Mouse (Mus musculus): ENCODE measurements around the gene Ccdc80.
A peak's percentile ranks its signal among the peaks of the same experiment; 100 is the strongest.

Gene Ccdc80

DNA sequence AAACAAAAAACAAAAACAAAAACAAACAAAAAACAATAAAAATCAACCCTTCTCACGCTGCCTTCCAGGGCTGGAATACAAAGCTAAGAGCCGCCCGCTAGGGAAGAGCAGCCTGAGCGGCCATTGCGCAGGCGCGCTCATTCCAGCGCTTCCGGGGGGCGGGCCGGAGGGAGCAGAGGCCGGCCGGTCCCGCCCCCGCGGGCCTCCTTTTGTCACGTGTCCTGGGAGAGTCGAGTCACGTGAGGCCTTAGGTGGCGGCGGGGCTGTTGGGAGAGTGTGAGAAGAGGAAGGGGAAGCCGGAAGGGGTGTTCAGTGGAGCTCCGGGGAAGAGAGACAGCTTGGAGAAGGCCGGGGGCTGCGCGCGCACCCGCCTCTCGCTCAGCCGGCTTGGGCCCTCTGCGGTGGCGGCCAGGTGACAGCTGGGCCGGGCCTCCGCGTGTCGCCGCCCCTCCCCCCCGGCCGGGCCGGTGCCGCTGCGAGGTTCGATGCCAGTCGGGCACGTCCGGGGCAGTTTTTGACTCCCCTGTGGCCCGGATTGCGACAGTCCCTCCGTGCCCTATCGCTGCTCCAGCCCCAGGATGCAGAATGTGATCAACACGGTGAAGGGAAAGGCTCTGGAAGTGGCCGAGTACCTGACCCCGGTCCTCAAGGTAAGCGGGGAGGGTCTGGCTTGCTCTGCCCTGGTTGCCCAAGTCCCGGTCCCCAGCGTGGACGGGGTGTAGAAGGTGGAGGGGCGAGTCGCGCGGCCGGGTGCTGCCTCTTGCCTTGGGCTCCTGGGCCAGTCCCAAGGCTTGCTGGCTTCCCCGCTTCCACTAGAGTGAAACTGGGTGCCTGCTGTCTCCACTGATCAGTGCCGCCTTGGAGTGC, 65.6 kb downstream of the Ccdc80 start, which contains the start of the genes Slc35a5 and Atg3:
Gene Slc35a5 (minus strand): TSS at position 185 of the 867 bp plus-strand sequence.
Gene Atg3 (plus strand): TSS at position 264 of the 867 bp plus-strand sequence.
- no peaks in the 10 kb centered on the region for H3K9me3 ChIP-seq (ENCODE audit: low read length)
- no peaks in the 10 kb centered on the region for H3K27me3 ChIP-seq (ENCODE audit: insufficient read depth, low read length)
- H3K4me3 ChIP-seq (replicated peaks; ENCODE audit: low read length), result peak within 1 kb of the TSS; percentile 94
- peaks cover 13% of the 10 kb centered on the region for H3K4me1 ChIP-seq (replicated peaks; ENCODE audit: low read depth, low read length)
- H3K36me3 ChIP-seq (ENCODE audit: insufficient read depth, low read length), result no peaks in the 10 kb centered on the region
- TF ChIP-seq NANOG (IDR thresholded peaks at IDR 0.05; ENCODE audit: borderline replicate concordance, low read length) (no peak), CTCF (conservative IDR thresholded peaks at IDR 0.05; ENCODE audit: low read length) (no peak), POU5F1 (IDR thresholded peaks at IDR 0.05; ENCODE audit: borderline replicate concordance, low read length) (no peak)

DNA sequence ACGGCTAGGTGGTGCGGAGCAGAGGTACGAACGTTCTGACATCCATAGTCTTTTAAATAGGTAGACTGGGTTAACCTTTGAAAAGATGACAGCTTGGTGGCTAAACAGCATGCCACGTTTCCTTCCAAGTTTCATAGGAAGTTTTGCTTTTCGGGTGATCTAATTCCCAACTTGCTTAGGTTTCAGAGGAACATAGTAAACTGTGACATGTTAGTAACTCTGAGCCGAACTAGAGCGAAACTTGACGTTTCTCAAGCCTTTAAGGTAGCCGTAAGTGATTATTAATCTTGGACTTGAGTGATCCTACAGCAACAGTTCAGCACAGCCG, 66.2 kb downstream of the Ccdc80 start:
- TF ChIP-seq POU5F1 (IDR thresholded peaks at IDR 0.05; ENCODE audit: borderline replicate concordance, low read length) (no peak), NANOG (IDR thresholded peaks at IDR 0.05; ENCODE audit: borderline replicate concordance, low read length) (no peak)
- no peaks in the 10 kb centered on the region for H3K36me3 ChIP-seq (ENCODE audit: insufficient read depth, low read length)
- no peaks in the 10 kb centered on the region for H3K9me3 ChIP-seq (ENCODE audit: low read length)
- H3K27me3 ChIP-seq (ENCODE audit: insufficient read depth, low read length), result no peaks in the 10 kb centered on the region
- peak overlapping the region; percentile 94 for H3K4me3 ChIP-seq (replicated peaks; ENCODE audit: low read length)
- H3K4me1 ChIP-seq (replicated peaks; ENCODE audit: low read depth, low read length), result peaks cover 13% of the 10 kb centered on the region
